Mouse (Mus musculus) small intestine, adult 2 months (tissue): ENCODE results near the gene Jarid2.

Experiments used
- CTCF ChIP-seq: fragments of 200-500 bp; IDR thresholded peaks from 2 replicates; pipeline ENCODE4 v1.5.1; 2012; ENCODE audit warnings: low read depth, mild to moderate bottlenecking, control low read depth, inconsistent platforms, low read length, moderate library complexity, mixed read lengths; ENCODE audit not compliant: insufficient replicate concordance, insufficient read length; ENCODE audit errors: extremely low read depth
- POLR2A ChIP-seq: fragments of 200-500 bp; IDR thresholded peaks from 2 replicates; pipeline ENCODE4 v1.6.1; 2012; ENCODE audit warnings: low read depth, mild to moderate bottlenecking, control low read depth, inconsistent platforms, low read length, moderate library complexity

- TF ChIP-seq POLR2A (no peak), CTCF (no peak)
Measured at GRCm38 (mm10) chr13:44952393-44953086, 223.3 kb downstream of the Jarid2 start.
